ENCODE assay signal across 9 mouse cellular contexts in the genomic region with DNA sequence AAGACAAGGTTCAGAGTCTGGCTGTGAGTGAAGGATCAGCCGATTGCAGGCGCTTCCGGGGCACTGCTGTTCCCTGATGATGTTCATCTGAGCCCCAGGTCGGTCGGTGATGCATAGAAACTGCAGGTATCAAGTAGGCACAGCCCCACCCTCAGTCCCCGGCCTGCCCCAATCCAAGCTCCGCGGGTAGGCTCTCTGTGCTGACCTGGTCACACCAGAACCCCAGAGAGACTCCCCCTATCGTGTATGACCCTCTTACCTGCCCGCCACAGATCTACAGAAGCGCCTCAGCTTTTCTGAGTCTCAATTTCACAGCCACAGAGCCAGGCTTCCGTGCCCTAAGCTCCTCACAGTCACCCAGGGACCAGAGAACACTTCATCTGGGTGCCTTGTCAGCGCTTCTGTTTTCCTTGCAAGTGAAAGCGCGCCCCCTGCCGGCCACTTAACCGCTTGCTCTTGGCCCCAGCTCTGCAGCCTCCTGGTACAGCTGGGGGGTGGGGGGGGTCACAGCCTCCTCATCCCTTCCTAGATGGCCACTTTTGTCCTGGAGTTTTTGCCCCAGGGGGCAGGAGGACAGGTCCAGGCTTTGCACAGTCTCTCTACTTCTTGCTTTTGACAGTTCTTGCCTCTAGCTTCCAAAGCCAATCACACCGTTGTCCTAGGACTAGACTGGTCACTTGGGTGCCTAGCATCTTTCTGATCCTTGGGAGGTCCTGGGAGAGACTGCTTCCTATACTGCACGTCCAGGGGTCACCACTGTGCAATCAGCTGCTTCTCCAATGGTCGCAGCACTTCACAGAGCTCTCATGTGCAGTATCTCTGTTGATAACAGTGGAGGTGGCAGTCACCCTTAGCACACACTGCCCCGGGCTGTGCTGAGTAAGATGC. TPM values are rescaled to one million over a fixed set of nuclear protein-coding genes. Genes with fewer than 3 reads are reported as not detected.
DNase-seq lines count a peak whose midpoint lies in the region; ATAC-seq and TF ChIP-seq lines count a peak whose summit lies in the region.
"Had no signal": no experiment of that assay in that cellular context is flagged by ENCODE, and none has a peak within 500 bp of the region (broad histone marks: within the 10 kb centered on the region; RNA-seq: fewer than 3 reads in every experiment).

No protein-coding gene starts in this region.

- TF ChIP-seq CTCF in left cerebral cortex, adult 2 months (IDR thresholded peaks at IDR 0.05), result peak; percentile 77

- peak; percentile 91 for DNase-seq in adipocyte (ENCODE audit: low spot score)
- peak; percentile 95 for DNase-seq in cerebellum, postnatal 36 days
- peak; percentile 85 for DNase-seq in gastrocnemius, adult 18-20 months (ENCODE audit: low spot score)
- DNase-seq in induced T-regulatory cell, adult 2 months (ENCODE audit: low read depth), result peak; percentile 85
- peak; percentile 89 to 93 for DNase-seq in left cerebral cortex, adult 2 months (ENCODE audit: extremely low spot score in 1 of 2, low spot score in 2 of 2)
- peak; percentile 85 to 93 for DNase-seq in right cerebral cortex, postnatal 10 days (ENCODE audit: low spot score in 2 of 2)
- DNase-seq in urinary bladder, adult 2 months (ENCODE audit: low spot score), result peak; percentile 76

- ATAC-seq in megakaryocyte-erythroid progenitor cell, adult 5-6 weeks (replicated peaks; ENCODE audit: low FRiP score, low TSS enrichment, poor library complexity, severe bottlenecking), result peak; percentile 86

- no peak overlapping the region for H3K27ac ChIP-seq in left cerebral cortex, adult 2 months

- intact Hi-C loops in left cerebral cortex, adult 2 months (cut with DNase I), result loop anchor here (1.0 kb wide), 3 partner anchors 92 to 148 kb away; no protein-coding TSS in a partner anchor

- no peak overlapping the region for H3K4me3 ChIP-seq in left cerebral cortex, adult 2 months

RNA-seq across cellular contexts. Expression of a gene that starts 36.9 kb away (rescaled TPM):
- total RNA-seq in gastrocnemius, adult 18-20 months (2021), result 1 to 10 TPM in 1 of 2 experiments, under 1 TPM in 1; 0.62 to 5.0 TPM
- not detected for total RNA-seq in left cerebral cortex, adult 2 months (2021)
- not detected in 2 replicates for total RNA-seq in megakaryocyte-erythroid progenitor cell, adult 5-6 weeks (2014; fragmentation: Nextera tagmentation)
- 5.1 TPM in 1 of 2 replicates, not detected in the other for total RNA-seq in megakaryocyte-erythroid progenitor cell, adult 5-6 weeks (2017)
- polyA plus RNA-seq in urinary bladder, adult 2 months (2012; rRNA removed), result 7.2 and 12.5 TPM in 2 replicates

RNA-seq across cellular contexts. Expression of a gene that starts 48.5 kb away (rescaled TPM):
- not detected for total RNA-seq in gastrocnemius, adult 18-20 months (2021)
- not detected for total RNA-seq in left cerebral cortex, adult 2 months (2021)
- not detected in 2 replicates for total RNA-seq in megakaryocyte-erythroid progenitor cell, adult 5-6 weeks (2014; fragmentation: Nextera tagmentation)
- total RNA-seq in megakaryocyte-erythroid progenitor cell, adult 5-6 weeks (2017), result not detected in 2 replicates
- 0.32 and 0.39 TPM in 2 replicates for polyA plus RNA-seq in urinary bladder, adult 2 months (2012; rRNA removed)
- polyA plus RNA-seq: liver, embryonic 16.5 days had no signal

RNA-seq across cellular contexts. Expression of a gene that starts 54.8 kb away (rescaled TPM):
- total RNA-seq in gastrocnemius, adult 18-20 months (2021), result under 1 TPM in 1 of 2 experiments, not detected in 1; 0.47 TPM
- not detected for total RNA-seq in left cerebral cortex, adult 2 months (2021)
- not detected in 2 replicates for total RNA-seq in megakaryocyte-erythroid progenitor cell, adult 5-6 weeks (2014; fragmentation: Nextera tagmentation)
- total RNA-seq in megakaryocyte-erythroid progenitor cell, adult 5-6 weeks (2017), result not detected in 2 replicates
- polyA plus RNA-seq in urinary bladder, adult 2 months (2012; rRNA removed), result 0.16 and 0.36 TPM in 2 replicates
- polyA plus RNA-seq: liver, embryonic 16.5 days had no signal
